ENCODE assay signal across 18 mouse cellular contexts in the genomic region with DNA sequence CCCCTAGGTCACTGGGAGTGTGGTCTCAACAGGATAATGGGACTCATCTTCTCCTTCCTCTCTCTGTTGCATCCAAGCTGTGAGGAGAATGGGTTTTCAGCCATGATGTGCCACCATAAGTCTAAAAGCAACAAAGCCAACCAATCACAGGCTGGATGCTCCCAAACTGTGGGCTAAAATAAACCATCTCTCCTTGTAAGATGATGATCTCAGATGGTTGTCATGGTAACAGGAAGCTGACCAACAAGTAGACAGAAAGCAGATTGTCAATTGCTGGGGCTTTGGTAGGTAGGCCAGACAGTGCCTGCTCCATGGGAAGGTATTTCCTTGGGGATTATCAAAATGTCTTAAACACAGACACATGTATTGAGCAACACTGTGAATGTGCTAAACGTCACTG. TPM values are rescaled to one million over a fixed set of nuclear protein-coding genes. Genes with fewer than 3 reads are reported as not detected.
"Had no signal": no experiment of that assay in that cellular context is flagged by ENCODE, and none has a peak within 500 bp of the region (broad histone marks: within the 10 kb centered on the region; RNA-seq: fewer than 3 reads in every experiment).

No protein-coding gene starts in this region.

- H3K4me3 ChIP-seq: midbrain, embryonic 10.5 days; midbrain, embryonic 12.5 days; midbrain, embryonic 15.5 days; myocyte; neural tube, embryonic 13.5 days; neural tube, embryonic 15.5 days; stomach, embryonic 15.5 days had no signal

- H3K27ac ChIP-seq: midbrain, embryonic 10.5 days; midbrain, embryonic 12.5 days; midbrain, embryonic 15.5 days; neural tube, embryonic 13.5 days; neural tube, embryonic 15.5 days; stomach, embryonic 15.5 days; stomach, postnatal 0 days had no signal

- ATAC-seq: midbrain, embryonic 15.5 days had no signal

- DNase-seq: lung, adult 18-20 months; lung, embryonic 14.5 days; lung, postnatal 10 days; lung, postnatal 4 days; right cerebral cortex, postnatal 25 days; thymus, adult 2 months; thymus, postnatal 25 days; thymus, postnatal 4 days had no signal

RNA-seq across cellular contexts. Expression of a gene that starts 20.9 kb away (rescaled TPM):
- total RNA-seq: megakaryocyte, adult 5-6 weeks; megakaryocyte-erythroid progenitor cell, adult 5-6 weeks had no signal
